Mouse (Mus musculus) lung, postnatal 0 days (tissue): ENCODE data around the gene Ppp1r14d. TPM values are rescaled to one million over a fixed set of nuclear protein-coding genes. Genes with fewer than 3 reads are reported as not detected.

Experiments used
- ATAC-seq: fragments of 200-750 bp; cut with Nextera tagmentation; 2 replicates; pipeline ENCODE4 v1.8.0; 2017; ENCODE audit warnings: moderate library complexity
- DNase-seq: peaks from one replicate; pipeline ENCODE4 v3.0.0-alpha.2; 2016; ENCODE audit warnings: low spot score
- H3K27ac ChIP-seq: fragments of 300-500 bp; sonication (generic); 2 replicates; pipeline ENCODE4 v1.5.1; 2014; ENCODE audit warnings: antibody characterized with exemption, mild to moderate bottlenecking, low read length, mixed read lengths
- H3K27me3 ChIP-seq: fragments of 300-500 bp; sonication (generic); replicated peaks from 2 replicates; pipeline ENCODE4 v1.6.1; 2014; ENCODE audit warnings: low read length, mixed read lengths; ENCODE audit not compliant: insufficient read depth
- H3K36me3 ChIP-seq: fragments of 300-500 bp; sonication (generic); 2 replicates; pipeline ENCODE4 v1.6.1; 2014; ENCODE audit warnings: low read length, mixed read lengths; ENCODE audit not compliant: insufficient read depth
- H3K4me1 ChIP-seq: fragments of 300-500 bp; sonication (generic); 2 replicates; pipeline ENCODE4 v1.6.1; 2014; ENCODE audit warnings: antibody characterized with exemption, low read depth, low read length, mixed read lengths; ENCODE audit not compliant: insufficient read depth
- H3K4me2 ChIP-seq: fragments of 300-500 bp; sonication (generic); replicated peaks from 2 replicates; pipeline ENCODE4 v1.6.1; 2014; ENCODE audit warnings: low read depth, mild to moderate bottlenecking, low read length, moderate library complexity, mixed read lengths
- H3K4me3 ChIP-seq: fragments of 300-500 bp; sonication (generic); 2 replicates; pipeline ENCODE4 v1.5.1; 2014; ENCODE audit warnings: low read depth, low read length
- H3K9ac ChIP-seq: fragments of 300-500 bp; sonication (generic); replicated peaks from 2 replicates; pipeline ENCODE4 v1.6.1; 2014; ENCODE audit warnings: low read depth, mild to moderate bottlenecking
- H3K9me3 ChIP-seq: fragments of 300-500 bp; sonication (generic); 2 replicates; pipeline ENCODE4 v1.6.1; 2016; ENCODE audit warnings: low read length, mixed read lengths
- CTCF ChIP-seq: IDR thresholded peaks from 2 replicates; pipeline ENCODE4 v1.5.1; 2016; ENCODE audit warnings: antibody characterized with exemption, mild to moderate bottlenecking
- EP300 ChIP-seq: IDR thresholded peaks from 2 replicates; pipeline ENCODE4 v1.6.1; 2016; ENCODE audit warnings: antibody characterized with exemption, mild to moderate bottlenecking, control low read depth
- WGBS: fragments of 180-500 bp; shearing (Covaris S2); extraction: QIAGEN DNeasy Blood & Tissue Kit; methylation state at CpG from one replicate; pipeline ENCODE4 v1.1.7; 2014; 5-methylcytosine and 5-hydroxymethylcytosine counted together
- polyA plus RNA-seq: library from polyadenylated mRNA; unstranded; fragments of >200 nt; fragmentation: Nextera tagmentation; extraction: Ambion mirVana; gene quantifications from 2 replicates; pipeline ENCODE4 v1.2.1, GENCODE M21; 2015

The Ppp1r14d gene
- polyA plus RNA-seq, 1 experiment from 2014 or later = 2.1 TPM

GRCm38 (mm10) chr2:119197493-119197892, 32.2 kb downstream of the Ppp1r14d start:
- ATAC-seq (no peak), DNase-seq (no peak)
- Histone ChIP-seq H3K9ac (no peak overlapping the region), H3K27me3 (no peaks in the 10 kb centered on the region), H3K9me3 (no peaks in the 10 kb centered on the region), H3K4me2 (no peak overlapping the region), H3K4me3 (no peak overlapping the region), H3K27ac (no peak overlapping the region), H3K4me1 (peaks cover 9% of the 10 kb centered on the region; the same call in 1 of the 2 replicates), H3K36me3 (no peaks in the 10 kb centered on the region)
- TF ChIP-seq CTCF = no peak
- no peak for TF ChIP-seq EP300
- 62% methylated on average over 1 of the region's 1 CpGs for WGBS

- no peak for TF ChIP-seq CTCF
- TF ChIP-seq EP300 = no peak
- ATAC-seq (peak; percentile 35), DNase-seq (peak; percentile 25)
- H3K4me2 ChIP-seq = no peak overlapping the region
- WGBS = 38% methylated on average over 4 of the region's 4 CpGs
- H3K9me3 ChIP-seq = no peaks in the 10 kb centered on the region
- peaks cover 6% of the 10 kb centered on the region; the same call in 1 of the 2 replicates for H3K4me1 ChIP-seq
- H3K9ac ChIP-seq = no peak overlapping the region
- H3K27ac ChIP-seq = no peak overlapping the region; the same call in 1 of the 2 replicates
- H3K27me3 ChIP-seq = no peaks in the 10 kb centered on the region
- no peaks in the 10 kb centered on the region for H3K36me3 ChIP-seq
- no peak overlapping the region for H3K4me3 ChIP-seq
Observed at GRCm38 (mm10) chr2:119196316-119197108, 33.2 kb downstream of the Ppp1r14d start.

GRCm38 (mm10) chr2:119194140-119194539, 35.6 kb downstream of the Ppp1r14d start:
- ATAC-seq (no peak), DNase-seq (no peak)
- H3K4me3 ChIP-seq = no peak overlapping the region
- no peaks in the 10 kb centered on the region for H3K9me3 ChIP-seq
- no peaks in the 10 kb centered on the region for H3K27me3 ChIP-seq
- 72% methylated on average over 5 of the region's 5 CpGs for WGBS
- peaks cover 6% of the 10 kb centered on the region; the same call in 1 of the 2 replicates for H3K4me1 ChIP-seq
- no peaks in the 10 kb centered on the region for H3K36me3 ChIP-seq
- H3K4me2 ChIP-seq = no peak overlapping the region
- TF ChIP-seq EP300 (no peak), CTCF (no peak)
- peak overlapping the region; percentile 52 for H3K27ac ChIP-seq
- no peak overlapping the region for H3K9ac ChIP-seq

GRCm38 (mm10) chr2:119190969-119191368, 38.7 kb downstream of the Ppp1r14d start:
- H3K4me3 ChIP-seq = no peak overlapping the region
- ATAC-seq = peak; percentile 61
- no peak overlapping the region for H3K4me2 ChIP-seq
- no peak overlapping the region for H3K9ac ChIP-seq
- H3K27ac ChIP-seq = peak overlapping the region; percentile 62
- WGBS = 61% methylated on average over 5 of the region's 5 CpGs
- no peaks in the 10 kb centered on the region for H3K27me3 ChIP-seq
- H3K4me1 ChIP-seq = no peaks in the 10 kb centered on the region
- no peaks in the 10 kb centered on the region for H3K36me3 ChIP-seq
- DNase-seq = peak; percentile 73
- TF ChIP-seq EP300 = no peak
- no peak for TF ChIP-seq CTCF
- H3K9me3 ChIP-seq = no peaks in the 10 kb centered on the region

GRCm38 (mm10) chr2:119189029-119189710, 40.5 kb downstream of the Ppp1r14d start:
- Histone ChIP-seq H3K36me3 (peaks cover 5% of the 10 kb centered on the region; the same call in 1 of the 2 replicates), H3K4me2 (peak overlapping the region; percentile 62), H3K27me3 (no peaks in the 10 kb centered on the region), H3K4me1 (no peaks in the 10 kb centered on the region), H3K9ac (no peak overlapping the region), H3K27ac (no peak overlapping the region), H3K4me3 (peak overlapping the region; percentile 22; the same call in 1 of the 2 replicates), H3K9me3 (no peaks in the 10 kb centered on the region)
- TF ChIP-seq CTCF (peak; percentile 92), EP300 (no peak)
- DNase-seq (peak; percentile 83), ATAC-seq (peak; percentile 89)
- 5% methylated on average over 15 of the region's 15 CpGs for WGBS

GRCm38 (mm10) chr2:119182914-119183313, 46.8 kb downstream of the Ppp1r14d start:
- Histone ChIP-seq H3K9me3 (no peaks in the 10 kb centered on the region), H3K4me2 (no peak overlapping the region), H3K27ac (no peak overlapping the region), H3K4me1 (no peaks in the 10 kb centered on the region), H3K9ac (no peak overlapping the region), H3K27me3 (no peaks in the 10 kb centered on the region), H3K4me3 (no peak overlapping the region), H3K36me3 (peaks cover 13% of the 10 kb centered on the region; the same call in 1 of the 2 replicates)
- no peak for DNase-seq
- 85% methylated on average over 7 of the region's 7 CpGs for WGBS
- no peak for TF ChIP-seq CTCF
- no peak for TF ChIP-seq EP300
- ATAC-seq = no peak
